Mouse (Mus musculus): ENCODE results near the gene Wdfy4.

- TF ChIP-seq CTCF (IDR thresholded peaks at IDR 0.05; ENCODE audit: borderline replicate concordance, extremely low read depth, insufficient read depth, insufficient read length) (no peak), POLR2A (IDR thresholded peaks at IDR 0.05; ENCODE audit: borderline replicate concordance, extremely low read depth, insufficient read depth, insufficient read length, poor library complexity, severe bottlenecking) (no peak)
Measured at GRCm38 (mm10) chr14:33000112-33000979, 185.0 kb downstream of the Wdfy4 start.

All from brain, embryonic 14.5 days (tissue).